Mouse (Mus musculus): Measurements from ENCODE around the gene Pbp2. TPM values are rescaled to one million over a fixed set of nuclear protein-coding genes. Genes with fewer than 3 reads are reported as not detected.
A peak's percentile ranks its signal among the peaks of the same experiment; 100 is the strongest.

The Pbp2 gene
- polyA plus RNA-seq, 1 experiment from 2014 or later, result 0.38 TPM

DNA sequence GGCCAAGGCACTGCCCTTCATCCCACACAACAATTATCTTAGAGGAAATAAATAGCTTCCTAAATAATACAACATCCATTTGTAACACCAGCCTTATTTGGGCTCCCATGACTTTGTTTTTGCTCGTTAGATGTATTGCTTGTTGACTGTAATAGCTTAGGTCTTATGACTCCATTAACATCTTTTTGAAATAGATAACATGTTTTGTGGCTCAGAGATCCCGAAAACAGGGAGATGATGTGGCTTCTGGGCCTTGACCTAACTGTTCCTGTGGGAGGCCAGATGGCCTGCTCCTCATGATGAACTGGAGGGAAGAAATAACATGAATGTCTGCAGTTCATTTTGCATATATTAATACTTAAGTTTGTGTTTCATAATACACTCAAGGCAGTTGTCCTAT is 38.4 kb downstream of the Pbp2 start:
- H3K27me3 ChIP-seq (ENCODE audit: insufficient read depth, low read length), result no peaks in the 10 kb centered on the region
- ATAC-seq (ENCODE audit: insufficient read depth) (peak; percentile 5; the same call in 1 of the 2 replicates), DNase-seq (peak; percentile 70)
- H3K4me3 ChIP-seq (ENCODE audit: low read depth, low read length), result no peak overlapping the region
- H3K4me2 ChIP-seq, result no peak overlapping the region
- WGBS, result 43% methylated on average over 2 of the region's 2 CpGs
- no peak for TF ChIP-seq CTCF (IDR thresholded peaks at IDR 0.05; ENCODE audit: low read depth)
- H3K27ac ChIP-seq (ENCODE audit: low read depth), result no peak overlapping the region
- no peaks in the 10 kb centered on the region for H3K9me3 ChIP-seq (ENCODE audit: low read depth, low read length)
- H3K4me1 ChIP-seq (ENCODE audit: insufficient read depth), result peaks cover 20% of the 10 kb centered on the region
- no peaks in the 10 kb centered on the region for H3K36me3 ChIP-seq (ENCODE audit: insufficient read depth)
- H3K9ac ChIP-seq, result no peak overlapping the region

DNA sequence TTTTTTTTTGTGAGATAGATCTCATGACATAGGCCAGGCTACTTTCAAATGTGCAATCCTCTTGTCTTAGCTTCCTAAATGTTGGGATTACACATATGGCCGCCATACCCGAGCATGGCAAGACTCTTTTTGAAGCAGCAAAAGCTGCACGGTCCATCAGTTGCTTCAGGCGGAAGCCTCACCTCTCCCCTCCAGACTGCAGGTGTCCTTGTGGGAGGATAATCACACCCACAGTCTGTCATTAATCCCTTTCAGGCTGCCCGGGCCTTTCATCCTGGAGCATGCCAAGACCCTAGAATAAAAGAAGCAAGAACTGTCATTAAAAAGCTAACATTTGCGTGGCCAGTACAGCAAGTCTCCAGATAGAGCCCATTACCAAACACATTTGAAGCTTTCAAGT is 40.6 kb downstream of the Pbp2 start:
- WGBS, result 55% methylated on average over 6 of the region's 6 CpGs
- no peak for TF ChIP-seq CTCF (IDR thresholded peaks at IDR 0.05; ENCODE audit: low read depth)
- H3K4me2 ChIP-seq, result no peak overlapping the region
- no peak overlapping the region for H3K9ac ChIP-seq
- no peak for DNase-seq
- H3K4me3 ChIP-seq (ENCODE audit: low read depth, low read length), result no peak overlapping the region
- no peaks in the 10 kb centered on the region for H3K27me3 ChIP-seq (ENCODE audit: insufficient read depth, low read length)
- H3K9me3 ChIP-seq (ENCODE audit: low read depth, low read length), result no peaks in the 10 kb centered on the region
- no peaks in the 10 kb centered on the region for H3K36me3 ChIP-seq (ENCODE audit: insufficient read depth)
- H3K4me1 ChIP-seq (ENCODE audit: insufficient read depth), result peaks cover 12% of the 10 kb centered on the region; the same call in 1 of the 2 replicates
- no peak for ATAC-seq (ENCODE audit: insufficient read depth)
- H3K27ac ChIP-seq (ENCODE audit: low read depth), result no peak overlapping the region

DNA sequence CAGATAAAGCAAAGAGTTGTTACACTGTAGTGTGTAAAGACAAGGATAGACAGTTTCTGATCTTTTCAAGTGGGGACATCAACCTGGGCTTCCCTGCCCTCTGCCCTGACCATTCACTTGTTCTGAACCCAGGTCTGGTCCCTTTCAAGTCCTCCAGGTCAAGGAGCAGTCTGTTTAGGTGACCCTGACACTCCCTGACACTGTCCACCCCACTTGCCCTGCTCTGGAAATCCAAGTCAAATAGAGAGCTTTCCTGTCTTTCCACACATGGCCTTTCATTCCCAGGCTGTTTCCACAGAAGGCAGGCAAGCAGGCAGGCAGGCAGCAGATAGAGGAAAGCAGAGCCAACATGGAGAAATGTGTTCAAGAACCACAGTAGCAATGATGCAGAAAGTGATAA is 41.8 kb downstream of the Pbp2 start:
- ATAC-seq (ENCODE audit: insufficient read depth) (no peak), DNase-seq (no peak)
- TF ChIP-seq CTCF (IDR thresholded peaks at IDR 0.05; ENCODE audit: low read depth), result no peak
- no peaks in the 10 kb centered on the region for H3K36me3 ChIP-seq (ENCODE audit: insufficient read depth)
- peak overlapping the region; percentile 9; the same call in 1 of the 2 replicates for H3K9ac ChIP-seq
- peaks cover 12% of the 10 kb centered on the region; the same call in 1 of the 2 replicates for H3K4me1 ChIP-seq (ENCODE audit: insufficient read depth)
- H3K27me3 ChIP-seq (ENCODE audit: insufficient read depth, low read length), result no peaks in the 10 kb centered on the region
- H3K4me3 ChIP-seq (ENCODE audit: low read depth, low read length), result no peak overlapping the region
- H3K27ac ChIP-seq (ENCODE audit: low read depth), result no peak overlapping the region
- no peak overlapping the region for H3K4me2 ChIP-seq
- no peaks in the 10 kb centered on the region for H3K9me3 ChIP-seq (ENCODE audit: low read depth, low read length)

DNA sequence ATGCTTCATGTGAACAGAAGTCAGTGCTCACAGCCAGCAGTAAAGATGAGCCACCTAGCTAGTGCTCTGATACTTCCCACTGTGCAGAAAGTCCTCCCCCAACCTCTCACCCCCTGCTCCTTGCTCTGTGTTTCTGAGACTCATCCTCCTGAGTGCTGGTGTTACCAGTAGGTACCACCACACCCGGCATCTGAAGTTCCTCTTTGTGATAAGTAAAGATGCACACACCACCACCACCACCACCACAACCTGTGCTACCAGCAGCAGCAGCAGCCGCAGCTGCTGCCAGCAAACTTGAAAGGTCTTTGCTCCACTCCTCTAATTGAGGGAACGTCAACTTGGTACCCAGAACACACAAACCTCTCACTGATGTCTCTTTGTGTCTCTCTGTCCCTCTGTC is 43.0 kb downstream of the Pbp2 start:
- Histone ChIP-seq H3K9ac (no peak overlapping the region), H3K36me3 (ENCODE audit: insufficient read depth) (no peaks in the 10 kb centered on the region), H3K27me3 (ENCODE audit: insufficient read depth, low read length) (no peaks in the 10 kb centered on the region), H3K27ac (ENCODE audit: low read depth) (no peak overlapping the region), H3K9me3 (ENCODE audit: low read depth, low read length) (no peaks in the 10 kb centered on the region), H3K4me3 (ENCODE audit: low read depth, low read length) (no peak overlapping the region), H3K4me2 (no peak overlapping the region), H3K4me1 (ENCODE audit: insufficient read depth) (peaks cover 11% of the 10 kb centered on the region; the same call in 1 of the 2 replicates)
- WGBS, result 74% methylated on average over 3 of the region's 3 CpGs
- no peak for DNase-seq
- ATAC-seq (ENCODE audit: insufficient read depth), result no peak
- TF ChIP-seq CTCF (IDR thresholded peaks at IDR 0.05; ENCODE audit: low read depth), result no peak

- H3K27ac ChIP-seq (ENCODE audit: low read depth), result no peak overlapping the region
- H3K9me3 ChIP-seq (ENCODE audit: low read depth, low read length), result no peaks in the 10 kb centered on the region; the same call in 1 of the 2 replicates
- H3K9ac ChIP-seq, result no peak overlapping the region
- H3K4me2 ChIP-seq, result no peak overlapping the region
- H3K27me3 ChIP-seq (ENCODE audit: insufficient read depth, low read length), result no peaks in the 10 kb centered on the region
- ATAC-seq (ENCODE audit: insufficient read depth), result no peak
- no peak for TF ChIP-seq CTCF (IDR thresholded peaks at IDR 0.05; ENCODE audit: low read depth)
- H3K4me1 ChIP-seq (ENCODE audit: insufficient read depth), result 0 out of 2 replicates have a peak, but pooled peaks cover 7% of the 10 kb centered on the region
- no peaks in the 10 kb centered on the region for H3K36me3 ChIP-seq (ENCODE audit: insufficient read depth)
- no peak for DNase-seq
- WGBS, result 91% methylated on average over 1 of the region's 1 CpGs
- no peak overlapping the region for H3K4me3 ChIP-seq (ENCODE audit: low read depth, low read length)
Measured at GRCm38 (mm10) chr6:135266056-135266455, 44.1 kb downstream of the Pbp2 start.

- Histone ChIP-seq H3K9ac (no peak overlapping the region), H3K4me3 (ENCODE audit: low read depth, low read length) (no peak overlapping the region), H3K27ac (ENCODE audit: low read depth) (no peak overlapping the region), H3K36me3 (ENCODE audit: insufficient read depth) (no peaks in the 10 kb centered on the region), H3K4me1 (ENCODE audit: insufficient read depth) (no peaks in the 10 kb centered on the region), H3K9me3 (ENCODE audit: low read depth, low read length) (no peaks in the 10 kb centered on the region; the same call in 1 of the 2 replicates), H3K4me2 (no peak overlapping the region), H3K27me3 (ENCODE audit: insufficient read depth, low read length) (no peaks in the 10 kb centered on the region)
- TF ChIP-seq CTCF (IDR thresholded peaks at IDR 0.05; ENCODE audit: low read depth), result peak; percentile 51
- ATAC-seq (ENCODE audit: insufficient read depth) (no peak), DNase-seq (peak; percentile 2)
- whole genome bisulfite sequencing, result 95% methylated on average over 6 of the region's 6 CpGs
Measured at GRCm38 (mm10) chr6:135264136-135264535, 46.1 kb downstream of the Pbp2 start.

GRCm38 (mm10) chr6:135262565-135262964 is 47.6 kb downstream of the Pbp2 start:
- H3K9me3 ChIP-seq (ENCODE audit: low read depth, low read length), result no peaks in the 10 kb centered on the region; the same call in 1 of the 2 replicates
- ATAC-seq (ENCODE audit: insufficient read depth) (no peak), DNase-seq (no peak)
- 61% methylated on average over 2 of the region's 2 CpGs for WGBS
- no peak overlapping the region for H3K4me3 ChIP-seq (ENCODE audit: low read depth, low read length)
- no peak overlapping the region for H3K9ac ChIP-seq
- no peaks in the 10 kb centered on the region for H3K4me1 ChIP-seq (ENCODE audit: insufficient read depth)
- no peaks in the 10 kb centered on the region for H3K27me3 ChIP-seq (ENCODE audit: insufficient read depth, low read length)
- no peaks in the 10 kb centered on the region for H3K36me3 ChIP-seq (ENCODE audit: insufficient read depth)
- H3K4me2 ChIP-seq, result no peak overlapping the region
- H3K27ac ChIP-seq (ENCODE audit: low read depth), result no peak overlapping the region
- TF ChIP-seq CTCF (IDR thresholded peaks at IDR 0.05; ENCODE audit: low read depth), result no peak

GRCm38 (mm10) chr6:135261124-135261523 is 49.1 kb downstream of the Pbp2 start:
- WGBS, result 87% methylated on average over 9 of the region's 9 CpGs
- no peak for DNase-seq
- H3K4me1 ChIP-seq (ENCODE audit: insufficient read depth), result no peaks in the 10 kb centered on the region

More at GRCm38 (mm10) chr6:135261124-135261523, 49.1 kb downstream of the Pbp2 start:
- Histone ChIP-seq H3K27ac (ENCODE audit: low read depth) (no peak overlapping the region), H3K9ac (no peak overlapping the region), H3K4me3 (ENCODE audit: low read depth, low read length) (no peak overlapping the region), H3K27me3 (ENCODE audit: insufficient read depth, low read length) (no peaks in the 10 kb centered on the region), H3K4me2 (no peak overlapping the region), H3K9me3 (ENCODE audit: low read depth, low read length) (no peaks in the 10 kb centered on the region; the same call in 1 of the 2 replicates), H3K36me3 (ENCODE audit: insufficient read depth) (no peaks in the 10 kb centered on the region)
- TF ChIP-seq CTCF (IDR thresholded peaks at IDR 0.05; ENCODE audit: low read depth), result no peak
- ATAC-seq (ENCODE audit: insufficient read depth), result no peak

Data from lung, embryonic 14.5 days (tissue).